Mouse (Mus musculus): ENCODE results near the gene Fchsd2. TPM values are rescaled to one million over a fixed set of nuclear protein-coding genes. Genes with fewer than 3 reads are reported as not detected.

The Fchsd2 gene
- polyA plus RNA-seq, 1 experiment from 2014 or later, result 33.2 TPM

DNA sequence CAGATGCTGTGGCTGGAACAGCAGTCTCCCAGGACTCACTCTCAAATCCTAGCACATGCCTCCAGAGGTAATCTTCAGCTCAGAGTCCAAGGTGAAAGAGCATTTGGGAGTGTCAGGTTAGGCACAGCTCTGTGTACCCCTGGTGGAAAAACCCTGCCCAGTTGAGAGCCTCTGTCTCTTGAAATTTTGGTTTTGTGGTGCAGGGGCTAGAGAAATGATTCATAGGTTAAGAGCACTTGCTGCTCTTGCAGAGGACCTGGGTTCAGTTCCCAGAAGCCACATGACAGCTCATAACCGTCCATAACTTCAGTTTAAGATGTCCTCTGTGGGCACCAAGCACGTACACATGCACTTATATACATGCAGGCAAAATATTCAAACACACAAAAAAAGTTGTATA lies 195.2 kb downstream of the Fchsd2 start:
- Histone ChIP-seq H3K4me1 (replicated peaks; ENCODE audit: control insufficient read depth, insufficient read depth, low read length) (no peaks in the 10 kb centered on the region), H3K9me3 (ENCODE audit: control insufficient read depth, low read length) (no peaks in the 10 kb centered on the region), H3K27me3 (ENCODE audit: control insufficient read depth, insufficient read depth, low read length) (no peaks in the 10 kb centered on the region), H3K9ac (ENCODE audit: low read length) (no peak overlapping the region), H3K36me3 (ENCODE audit: control insufficient read depth, insufficient read depth, low read length) (peaks cover 3% of the 10 kb centered on the region; the same call in 1 of the 2 replicates), H3K4me2 (ENCODE audit: low read depth, low read length, severe bottlenecking) (no peak overlapping the region), H3K4me3 (ENCODE audit: low read depth, low read length) (no peak overlapping the region), H3K27ac (ENCODE audit: low read depth, low read length) (no peak overlapping the region)
- DNase-seq (ENCODE audit: low spot score) (no peak), ATAC-seq (replicated peaks; ENCODE audit: low FRiP score) (no peak)
- 80% methylated on average over 2 of the region's 2 CpGs for WGBS

GRCm38 (mm10) chr7:101288436-101288835 lies 195.8 kb downstream of the Fchsd2 start:
- no peaks in the 10 kb centered on the region for H3K27me3 ChIP-seq (ENCODE audit: control insufficient read depth, insufficient read depth, low read length)
- peaks cover under 1% of the 10 kb centered on the region; the same call in 1 of the 2 replicates for H3K36me3 ChIP-seq (ENCODE audit: control insufficient read depth, insufficient read depth, low read length)
- no peak overlapping the region for H3K27ac ChIP-seq (ENCODE audit: low read depth, low read length)
- no peak overlapping the region for H3K9ac ChIP-seq (ENCODE audit: low read length)
- 38% methylated on average over 4 of the region's 4 CpGs for WGBS
- ATAC-seq (replicated peaks; ENCODE audit: low FRiP score), result no peak
- H3K4me1 ChIP-seq (replicated peaks; ENCODE audit: control insufficient read depth, insufficient read depth, low read length), result no peaks in the 10 kb centered on the region
- no peak overlapping the region for H3K4me3 ChIP-seq (ENCODE audit: low read depth, low read length)
- no peak overlapping the region for H3K4me2 ChIP-seq (ENCODE audit: low read depth, low read length, severe bottlenecking)
- DNase-seq (ENCODE audit: low spot score), result peak; percentile 78
- no peaks in the 10 kb centered on the region for H3K9me3 ChIP-seq (ENCODE audit: control insufficient read depth, low read length)

GRCm38 (mm10) chr7:101290401-101290800 lies 197.7 kb downstream of the Fchsd2 start:
- Histone ChIP-seq H3K27ac (ENCODE audit: low read depth, low read length) (no peak overlapping the region), H3K36me3 (ENCODE audit: control insufficient read depth, insufficient read depth, low read length) (no peaks in the 10 kb centered on the region; the same call in 1 of the 2 replicates), H3K9ac (ENCODE audit: low read length) (no peak overlapping the region), H3K27me3 (ENCODE audit: control insufficient read depth, insufficient read depth, low read length) (no peaks in the 10 kb centered on the region), H3K4me1 (replicated peaks; ENCODE audit: control insufficient read depth, insufficient read depth, low read length) (no peaks in the 10 kb centered on the region), H3K4me2 (ENCODE audit: low read depth, low read length, severe bottlenecking) (no peak overlapping the region), H3K9me3 (ENCODE audit: control insufficient read depth, low read length) (no peaks in the 10 kb centered on the region), H3K4me3 (ENCODE audit: low read depth, low read length) (no peak overlapping the region)
- 88% methylated on average over 10 of the region's 10 CpGs for WGBS
- no peak for ATAC-seq (replicated peaks; ENCODE audit: low FRiP score)
- DNase-seq (ENCODE audit: low spot score), result no peak

DNA sequence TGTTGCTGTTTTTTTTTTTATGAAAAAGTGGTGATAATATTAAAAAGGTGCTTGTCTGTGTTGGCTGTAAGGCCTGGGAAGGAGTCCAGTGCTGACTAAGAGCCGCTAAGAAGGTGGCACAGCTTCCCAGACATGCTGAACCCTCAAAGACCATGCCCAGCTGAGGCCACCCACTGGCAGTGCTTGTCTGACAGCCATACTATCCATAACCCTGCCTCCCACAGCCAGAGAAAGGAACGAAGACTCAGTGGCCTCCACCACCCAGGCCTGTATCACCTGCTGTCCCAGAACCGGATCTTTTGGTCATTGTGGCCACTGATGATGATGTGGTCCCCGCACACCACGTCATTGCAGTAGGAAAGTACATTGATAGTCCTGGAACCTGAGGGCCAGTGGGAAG lies 198.5 kb downstream of the Fchsd2 start:
- no peak for ATAC-seq (replicated peaks; ENCODE audit: low FRiP score)
- 0 out of 2 replicates have a peak, but pooled peaks cover under 1% of the 10 kb centered on the region for H3K4me1 ChIP-seq (replicated peaks; ENCODE audit: control insufficient read depth, insufficient read depth, low read length)
- H3K27ac ChIP-seq (ENCODE audit: low read depth, low read length), result no peak overlapping the region
- no peak for DNase-seq (ENCODE audit: low spot score)
- H3K4me3 ChIP-seq (ENCODE audit: low read depth, low read length), result no peak overlapping the region
- no peaks in the 10 kb centered on the region for H3K27me3 ChIP-seq (ENCODE audit: control insufficient read depth, insufficient read depth, low read length)
- H3K4me2 ChIP-seq (ENCODE audit: low read depth, low read length, severe bottlenecking), result no peak overlapping the region
- WGBS, result 84% methylated on average over 5 of the region's 5 CpGs
- H3K9me3 ChIP-seq (ENCODE audit: control insufficient read depth, low read length), result no peaks in the 10 kb centered on the region
- no peak overlapping the region for H3K9ac ChIP-seq (ENCODE audit: low read length)
- no peaks in the 10 kb centered on the region; the same call in 1 of the 2 replicates for H3K36me3 ChIP-seq (ENCODE audit: control insufficient read depth, insufficient read depth, low read length)

DNA sequence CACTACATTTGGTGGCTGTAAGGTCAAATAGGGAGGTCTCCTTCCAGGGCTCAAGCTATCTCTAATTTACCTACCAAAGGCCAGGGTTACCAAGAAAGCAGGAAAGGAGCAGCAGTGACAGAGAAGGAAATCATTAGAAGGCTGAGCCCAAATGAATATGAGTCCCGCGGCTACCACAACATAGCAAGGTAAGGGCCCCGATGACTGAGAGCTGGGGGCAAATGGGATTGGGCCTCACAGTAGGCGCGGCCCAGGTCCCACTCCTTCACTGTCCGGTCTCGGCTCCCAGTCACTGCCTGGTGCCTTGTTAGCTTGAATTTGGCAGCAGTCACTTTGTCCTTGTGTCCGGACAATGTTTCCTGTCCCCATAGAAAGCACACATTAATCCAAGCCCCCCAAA lies 199.0 kb downstream of the Fchsd2 start:
- H3K4me1 ChIP-seq (replicated peaks; ENCODE audit: control insufficient read depth, insufficient read depth, low read length), result peaks cover 2% of the 10 kb centered on the region; the same call in 1 of the 2 replicates
- no peak overlapping the region for H3K27ac ChIP-seq (ENCODE audit: low read depth, low read length)
- 92% methylated on average over 8 of the region's 8 CpGs for WGBS
- DNase-seq (ENCODE audit: low spot score) (no peak), ATAC-seq (replicated peaks; ENCODE audit: low FRiP score) (no peak)
- no peaks in the 10 kb centered on the region for H3K27me3 ChIP-seq (ENCODE audit: control insufficient read depth, insufficient read depth, low read length)
- H3K36me3 ChIP-seq (ENCODE audit: control insufficient read depth, insufficient read depth, low read length), result no peaks in the 10 kb centered on the region; the same call in 1 of the 2 replicates
- H3K9ac ChIP-seq (ENCODE audit: low read length), result no peak overlapping the region
- no peak overlapping the region for H3K4me2 ChIP-seq (ENCODE audit: low read depth, low read length, severe bottlenecking)
- H3K4me3 ChIP-seq (ENCODE audit: low read depth, low read length), result no peak overlapping the region
- no peaks in the 10 kb centered on the region for H3K9me3 ChIP-seq (ENCODE audit: control insufficient read depth, low read length)

- H3K4me3 ChIP-seq (ENCODE audit: low read depth, low read length), result no peak overlapping the region
- DNase-seq (ENCODE audit: low spot score) (no peak), ATAC-seq (replicated peaks; ENCODE audit: low FRiP score) (no peak)
- H3K27ac ChIP-seq (ENCODE audit: low read depth, low read length), result no peak overlapping the region
- 82% methylated on average over 3 of the region's 4 CpGs for WGBS
- no peaks in the 10 kb centered on the region for H3K27me3 ChIP-seq (ENCODE audit: control insufficient read depth, insufficient read depth, low read length)
- no peaks in the 10 kb centered on the region for H3K9me3 ChIP-seq (ENCODE audit: control insufficient read depth, low read length)
- H3K9ac ChIP-seq (ENCODE audit: low read length), result no peak overlapping the region
- H3K36me3 ChIP-seq (ENCODE audit: control insufficient read depth, insufficient read depth, low read length), result no peaks in the 10 kb centered on the region
- H3K4me1 ChIP-seq (replicated peaks; ENCODE audit: control insufficient read depth, insufficient read depth, low read length), result peaks cover 5% of the 10 kb centered on the region
- H3K4me2 ChIP-seq (ENCODE audit: low read depth, low read length, severe bottlenecking), result no peak overlapping the region
Measured at GRCm38 (mm10) chr7:101292086-101292485, 199.4 kb downstream of the Fchsd2 start.

- peaks cover 4% of the 10 kb centered on the region for H3K27me3 ChIP-seq (ENCODE audit: control insufficient read depth, insufficient read depth, low read length)
- 92% methylated on average over 1 of the region's 1 CpGs for WGBS
- peaks cover 6% of the 10 kb centered on the region for H3K4me1 ChIP-seq (replicated peaks; ENCODE audit: control insufficient read depth, insufficient read depth, low read length)
- H3K4me3 ChIP-seq (ENCODE audit: low read depth, low read length), result no peak overlapping the region
- no peak for DNase-seq (ENCODE audit: low spot score)
- no peak overlapping the region for H3K9ac ChIP-seq (ENCODE audit: low read length)
- no peak overlapping the region for H3K4me2 ChIP-seq (ENCODE audit: low read depth, low read length, severe bottlenecking)
- no peak for ATAC-seq (replicated peaks; ENCODE audit: low FRiP score)
- no peaks in the 10 kb centered on the region for H3K36me3 ChIP-seq (ENCODE audit: control insufficient read depth, insufficient read depth, low read length)
- H3K27ac ChIP-seq (ENCODE audit: low read depth, low read length), result no peak overlapping the region
- H3K9me3 ChIP-seq (ENCODE audit: control insufficient read depth, low read length), result no peaks in the 10 kb centered on the region
Measured at GRCm38 (mm10) chr7:101292696-101293095, 200.0 kb downstream of the Fchsd2 start.

DNA sequence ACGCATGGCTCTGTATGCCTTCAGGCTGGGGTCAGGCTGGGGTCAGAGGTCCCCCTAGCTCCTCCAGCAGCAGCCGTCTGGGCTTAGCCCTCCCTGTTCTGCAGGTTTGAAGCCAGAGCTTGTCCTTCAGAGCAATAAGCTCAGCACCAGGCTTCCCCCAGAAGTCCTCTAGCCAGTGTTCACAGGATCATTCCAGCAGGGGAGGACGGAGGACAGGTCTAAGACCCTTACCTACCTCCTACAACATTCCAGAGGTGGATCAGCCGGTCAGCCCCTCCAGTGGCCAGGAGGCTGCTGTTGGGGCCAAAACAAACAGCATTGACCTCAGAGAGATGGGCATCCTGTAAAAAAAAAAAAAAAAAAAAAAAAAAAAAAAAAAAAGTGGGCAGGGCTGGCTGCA lies 200.5 kb downstream of the Fchsd2 start:
- Histone ChIP-seq H3K4me1 (replicated peaks; ENCODE audit: control insufficient read depth, insufficient read depth, low read length) (peaks cover 6% of the 10 kb centered on the region), H3K4me2 (ENCODE audit: low read depth, low read length, severe bottlenecking) (no peak overlapping the region), H3K4me3 (ENCODE audit: low read depth, low read length) (no peak overlapping the region), H3K36me3 (ENCODE audit: control insufficient read depth, insufficient read depth, low read length) (no peaks in the 10 kb centered on the region), H3K9ac (ENCODE audit: low read length) (no peak overlapping the region), H3K27me3 (ENCODE audit: control insufficient read depth, insufficient read depth, low read length) (peaks cover 9% of the 10 kb centered on the region), H3K9me3 (ENCODE audit: control insufficient read depth, low read length) (no peaks in the 10 kb centered on the region), H3K27ac (ENCODE audit: low read depth, low read length) (no peak overlapping the region)
- ATAC-seq (replicated peaks; ENCODE audit: low FRiP score), result no peak
- DNase-seq (ENCODE audit: low spot score), result no peak
- 64% methylated on average over 4 of the region's 4 CpGs for WGBS

DNA sequence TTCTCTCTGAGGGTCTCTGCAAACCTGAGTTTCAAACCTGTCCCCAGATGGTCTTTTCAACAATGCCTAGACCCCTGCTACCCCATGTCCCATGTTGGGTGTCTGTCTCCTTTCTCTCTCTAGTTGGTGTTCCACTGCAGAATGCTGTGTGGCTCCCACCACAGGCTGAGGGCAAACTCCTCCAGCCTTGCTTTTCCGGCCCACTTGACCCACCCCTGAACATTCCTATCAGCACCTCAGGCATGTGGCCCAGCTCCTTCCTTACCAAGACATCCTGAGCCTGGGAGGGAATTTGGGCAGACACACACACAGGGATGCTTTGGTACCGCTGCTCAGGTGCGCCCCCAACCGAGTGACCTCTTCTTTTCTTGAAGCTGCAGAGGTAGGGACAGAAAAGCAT lies 200.9 kb downstream of the Fchsd2 start:
- Histone ChIP-seq H3K36me3 (ENCODE audit: control insufficient read depth, insufficient read depth, low read length) (no peaks in the 10 kb centered on the region), H3K9ac (ENCODE audit: low read length) (no peak overlapping the region), H3K27me3 (ENCODE audit: control insufficient read depth, insufficient read depth, low read length) (peaks cover 9% of the 10 kb centered on the region), H3K4me2 (ENCODE audit: low read depth, low read length, severe bottlenecking) (no peak overlapping the region), H3K4me1 (replicated peaks; ENCODE audit: control insufficient read depth, insufficient read depth, low read length) (peaks cover 6% of the 10 kb centered on the region), H3K27ac (ENCODE audit: low read depth, low read length) (no peak overlapping the region), H3K9me3 (ENCODE audit: control insufficient read depth, low read length) (no peaks in the 10 kb centered on the region), H3K4me3 (ENCODE audit: low read depth, low read length) (no peak overlapping the region)
- ATAC-seq (replicated peaks; ENCODE audit: low FRiP score), result no peak
- 47% methylated on average over 4 of the region's 4 CpGs for whole genome bisulfite sequencing
- DNase-seq (ENCODE audit: low spot score), result no peak
